Mouse (Mus musculus): ENCODE results near the gene Hnrnph1. TPM values are rescaled to one million over a fixed set of nuclear protein-coding genes. Genes with fewer than 3 reads are reported as not detected.

The Hnrnph1 gene
- polyA plus RNA-seq, 1 experiment = 11.5 TPM

DNA sequence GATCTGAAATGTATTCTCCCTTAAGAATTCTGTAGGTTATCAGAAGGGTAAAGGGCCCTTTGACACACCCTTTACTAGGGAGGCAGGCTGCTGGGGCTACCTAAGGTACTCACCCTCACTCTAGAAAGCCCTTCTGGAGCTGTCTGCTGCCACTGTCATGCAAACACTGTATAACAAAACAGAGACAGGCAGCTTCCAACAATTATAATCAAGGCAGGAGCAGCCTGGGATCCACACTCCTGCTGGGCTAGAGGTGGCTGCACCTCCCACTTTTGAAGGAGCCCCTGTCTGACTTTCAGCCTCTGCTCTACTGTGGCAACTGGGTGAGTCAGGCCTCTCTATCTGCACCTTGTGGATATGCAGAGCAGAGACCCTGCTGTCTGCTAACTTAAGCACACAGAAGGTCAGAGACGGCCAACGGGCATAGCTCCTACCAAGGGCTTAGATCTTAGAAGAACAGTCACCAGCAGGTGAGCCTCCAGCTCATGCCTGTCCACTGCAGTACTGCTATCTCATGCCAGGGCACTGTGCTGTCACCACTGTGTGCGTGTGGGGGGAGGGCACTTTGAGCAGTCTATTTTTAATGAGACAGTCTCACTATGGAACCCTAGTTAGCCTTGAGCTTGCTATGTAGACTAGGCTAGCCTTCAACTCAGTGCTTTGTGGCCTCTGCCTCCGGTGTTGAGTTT is 14.6 kb downstream of the Hnrnph1 start:
- WGBS = 86% methylated on average over 4 of the region's 4 CpGs
- no peaks in the 10 kb centered on the region for H3K27me3 ChIP-seq (ENCODE audit: control insufficient read depth, insufficient read depth, low read length)
- no peak for TF ChIP-seq POLR2A (IDR thresholded peaks at IDR 0.05; ENCODE audit: low read depth, low read length)
- no peak for TF ChIP-seq CTCF (IDR thresholded peaks at IDR 0.05; ENCODE audit: extremely low read depth, insufficient read length, insufficient replicate concordance, low read depth, low read length)
- H3K4me1 ChIP-seq (ENCODE audit: control insufficient read depth, insufficient read depth, insufficient read length, low read length) = no peaks in the 10 kb centered on the region
- H3K4me3 ChIP-seq (ENCODE audit: low read depth, low read length) = no peak overlapping the region
- H3K27ac ChIP-seq (ENCODE audit: insufficient read depth, low read depth, low read length) = no peak overlapping the region
- H3K36me3 ChIP-seq (ENCODE audit: control insufficient read depth, insufficient read depth, low read length) = peaks cover 58% of the 10 kb centered on the region

DNA sequence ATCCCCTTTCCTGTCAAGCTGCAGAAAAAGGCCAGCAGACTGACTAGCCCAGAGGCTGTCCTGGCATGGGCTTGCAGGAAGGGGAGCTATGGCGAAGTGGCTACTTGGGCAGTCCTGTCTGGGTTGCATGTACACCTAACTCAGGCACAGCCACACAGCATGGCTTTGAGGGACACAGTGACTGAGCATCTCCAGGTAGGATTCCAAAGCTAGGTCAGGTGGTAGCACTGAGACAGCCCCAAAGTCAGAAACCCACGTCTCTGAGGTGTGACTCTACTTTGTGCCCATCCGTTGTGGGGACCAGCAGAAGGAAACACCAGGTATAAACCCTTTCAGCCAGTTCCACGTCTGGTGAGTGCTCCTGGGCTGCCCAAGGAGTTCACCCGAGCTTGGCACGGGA is 16.5 kb downstream of the Hnrnph1 start:
- Histone ChIP-seq H3K4me3 (ENCODE audit: low read depth, low read length) (no peak overlapping the region), H3K36me3 (ENCODE audit: control insufficient read depth, insufficient read depth, low read length) (peaks cover 51% of the 10 kb centered on the region), H3K27me3 (ENCODE audit: control insufficient read depth, insufficient read depth, low read length) (no peaks in the 10 kb centered on the region), H3K27ac (ENCODE audit: insufficient read depth, low read depth, low read length) (no peak overlapping the region), H3K4me1 (ENCODE audit: control insufficient read depth, insufficient read depth, insufficient read length, low read length) (no peaks in the 10 kb centered on the region)
- no peak for TF ChIP-seq CTCF (IDR thresholded peaks at IDR 0.05; ENCODE audit: extremely low read depth, insufficient read length, insufficient replicate concordance, low read depth, low read length)
- WGBS = 93% methylated on average over 6 of the region's 6 CpGs

DNA sequence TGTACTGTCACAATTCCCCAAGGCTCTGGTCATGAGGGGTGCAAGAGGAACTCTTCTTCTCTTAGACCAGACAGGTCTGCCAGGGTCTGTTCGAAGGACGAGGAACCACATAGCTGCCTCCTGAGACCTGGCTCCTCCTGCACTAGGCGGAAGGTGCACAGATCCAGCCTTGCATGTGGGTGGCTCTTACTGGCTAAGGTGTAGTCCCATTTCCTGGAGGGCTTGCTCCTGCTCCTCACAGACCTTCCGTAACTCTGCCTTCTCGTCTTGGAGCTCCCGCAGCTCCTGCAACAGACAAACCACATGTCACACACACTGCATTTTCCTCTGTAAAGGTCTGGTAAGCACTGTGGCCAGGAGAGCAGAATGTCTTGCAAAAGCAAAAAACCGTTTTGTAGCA is 17.9 kb downstream of the Hnrnph1 start:
- Histone ChIP-seq H3K4me3 (ENCODE audit: low read depth, low read length) (no peak overlapping the region), H3K4me1 (ENCODE audit: control insufficient read depth, insufficient read depth, insufficient read length, low read length) (no peaks in the 10 kb centered on the region), H3K36me3 (ENCODE audit: control insufficient read depth, insufficient read depth, low read length) (peaks cover 59% of the 10 kb centered on the region), H3K27ac (ENCODE audit: insufficient read depth, low read depth, low read length) (no peak overlapping the region), H3K27me3 (ENCODE audit: control insufficient read depth, insufficient read depth, low read length) (no peaks in the 10 kb centered on the region)
- 94% methylated on average over 7 of the region's 7 CpGs for WGBS
- no peak for TF ChIP-seq POLR2A (IDR thresholded peaks at IDR 0.05; ENCODE audit: low read depth, low read length)
- no peak for TF ChIP-seq CTCF (IDR thresholded peaks at IDR 0.05; ENCODE audit: extremely low read depth, insufficient read length, insufficient replicate concordance, low read depth, low read length)

DNA sequence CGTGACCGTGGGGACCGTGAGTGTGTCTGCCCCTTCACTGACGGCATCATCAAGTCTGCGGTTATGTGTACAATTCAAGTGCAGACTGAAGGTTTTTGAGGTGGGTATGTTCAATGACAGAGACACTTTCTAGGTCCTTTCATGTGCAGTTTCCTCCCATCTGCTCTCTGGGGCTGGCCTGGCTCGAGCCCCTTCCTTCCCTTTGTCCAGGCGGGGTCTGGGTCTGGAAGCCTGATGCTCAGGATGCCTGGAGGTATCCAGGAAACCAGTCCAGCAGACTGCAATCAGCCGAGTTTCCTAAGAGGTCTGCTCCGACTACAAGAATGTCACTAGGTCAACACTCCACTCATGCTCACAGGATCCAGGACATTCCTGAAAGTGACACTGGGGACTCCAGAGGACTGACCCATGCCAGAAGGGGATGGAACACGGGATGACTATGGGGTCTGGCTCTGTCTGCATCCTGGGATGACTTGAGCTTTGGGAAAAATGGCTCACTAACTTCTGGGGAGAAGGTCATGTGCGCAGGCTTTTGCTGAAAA is 20.0 kb downstream of the Hnrnph1 start:
- no peaks in the 10 kb centered on the region for H3K4me1 ChIP-seq (ENCODE audit: control insufficient read depth, insufficient read depth, insufficient read length, low read length)
- TF ChIP-seq CTCF (IDR thresholded peaks at IDR 0.05; ENCODE audit: extremely low read depth, insufficient read length, insufficient replicate concordance, low read depth, low read length) (no peak), POLR2A (IDR thresholded peaks at IDR 0.05; ENCODE audit: low read depth, low read length) (no peak)
- H3K27me3 ChIP-seq (ENCODE audit: control insufficient read depth, insufficient read depth, low read length) = no peaks in the 10 kb centered on the region
- H3K4me3 ChIP-seq (ENCODE audit: low read depth, low read length) = no peak overlapping the region
- peaks cover 62% of the 10 kb centered on the region for H3K36me3 ChIP-seq (ENCODE audit: control insufficient read depth, insufficient read depth, low read length)
- no peak overlapping the region for H3K27ac ChIP-seq (ENCODE audit: insufficient read depth, low read depth, low read length)
- WGBS = 80% methylated on average over 11 of the region's 11 CpGs

DNA sequence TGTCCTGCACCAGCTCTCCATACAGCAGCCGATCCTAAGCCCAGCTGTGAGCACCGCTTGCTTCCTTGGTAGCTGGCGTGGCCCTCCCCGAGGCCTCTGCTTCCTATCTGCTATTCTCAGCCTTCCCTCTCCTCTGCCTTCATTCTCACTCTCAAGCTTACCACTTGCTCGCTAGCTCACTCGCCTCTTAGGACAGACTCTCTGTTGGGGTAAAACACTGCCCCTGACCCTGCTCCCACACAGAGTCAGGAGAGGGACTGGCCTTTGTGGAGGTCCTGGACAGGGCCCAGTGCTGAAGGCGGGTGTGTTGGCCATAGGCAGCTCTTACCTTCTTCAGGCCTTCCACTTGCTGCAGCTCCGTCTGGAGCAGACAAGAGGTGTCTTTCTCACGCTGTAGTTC is 20.5 kb downstream of the Hnrnph1 start:
- 88% methylated on average over 9 of the region's 9 CpGs for WGBS
- H3K4me1 ChIP-seq (ENCODE audit: control insufficient read depth, insufficient read depth, insufficient read length, low read length) = no peaks in the 10 kb centered on the region
- H3K27ac ChIP-seq (ENCODE audit: insufficient read depth, low read depth, low read length) = no peak overlapping the region
- H3K4me3 ChIP-seq (ENCODE audit: low read depth, low read length) = no peak overlapping the region
- H3K36me3 ChIP-seq (ENCODE audit: control insufficient read depth, insufficient read depth, low read length) = peaks cover 67% of the 10 kb centered on the region
- H3K27me3 ChIP-seq (ENCODE audit: control insufficient read depth, insufficient read depth, low read length) = no peaks in the 10 kb centered on the region
- TF ChIP-seq CTCF (IDR thresholded peaks at IDR 0.05; ENCODE audit: extremely low read depth, insufficient read length, insufficient replicate concordance, low read depth, low read length) (no peak), POLR2A (IDR thresholded peaks at IDR 0.05; ENCODE audit: low read depth, low read length) (no peak)

DNA sequence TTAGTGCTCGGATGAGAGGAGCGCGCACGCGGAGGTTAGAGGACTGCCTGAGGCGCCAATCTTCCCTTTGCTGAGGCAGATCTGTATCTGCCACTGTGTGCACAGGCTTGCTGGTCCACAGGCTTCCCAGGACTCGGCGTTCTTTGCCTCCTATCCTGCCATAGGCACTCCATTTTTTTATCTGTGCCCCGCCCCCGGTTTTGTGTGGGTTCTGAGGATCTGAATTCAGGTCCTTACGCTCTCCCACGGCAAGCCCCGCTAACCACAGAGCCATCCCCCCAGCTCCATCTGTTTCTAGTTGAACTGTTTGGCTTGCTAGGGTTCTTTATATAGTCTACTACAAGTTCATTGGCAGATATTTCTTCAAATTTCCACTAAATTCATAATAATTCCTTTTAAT is 22.0 kb downstream of the Hnrnph1 start:
- H3K36me3 ChIP-seq (ENCODE audit: control insufficient read depth, insufficient read depth, low read length) = peaks cover 72% of the 10 kb centered on the region

DNA sequence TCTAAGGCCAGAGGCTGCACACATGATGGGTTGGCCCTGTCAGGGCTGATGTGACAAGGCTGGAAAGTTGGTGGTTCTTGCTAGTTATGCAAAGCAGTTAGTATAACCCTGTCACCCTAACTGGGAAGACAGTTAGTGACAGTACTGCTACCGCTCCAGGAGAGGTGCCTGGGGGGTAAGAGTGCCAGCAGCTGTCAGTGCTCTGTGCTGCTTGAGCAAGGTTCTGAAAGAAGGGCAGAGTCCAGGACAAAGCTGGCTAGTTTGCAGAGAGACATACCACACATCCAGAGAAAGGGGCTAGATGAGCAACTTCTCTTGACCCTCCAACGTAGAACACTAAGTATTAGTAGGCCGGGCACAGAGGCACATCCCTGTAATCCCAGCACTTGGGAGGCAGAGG is 25.7 kb downstream of the Hnrnph1 start:
- TF ChIP-seq POLR2A (IDR thresholded peaks at IDR 0.05; ENCODE audit: low read depth, low read length) (no peak), CTCF (IDR thresholded peaks at IDR 0.05; ENCODE audit: extremely low read depth, insufficient read length, insufficient replicate concordance, low read depth, low read length) (no peak)
- H3K4me1 ChIP-seq (ENCODE audit: control insufficient read depth, insufficient read depth, insufficient read length, low read length) = no peaks in the 10 kb centered on the region
- no peak overlapping the region for H3K27ac ChIP-seq (ENCODE audit: insufficient read depth, low read depth, low read length)
- peaks cover 56% of the 10 kb centered on the region for H3K36me3 ChIP-seq (ENCODE audit: control insufficient read depth, insufficient read depth, low read length)
- no peak overlapping the region for H3K4me3 ChIP-seq (ENCODE audit: low read depth, low read length)
- WGBS = 97% methylated on average over 3 of the region's 3 CpGs
- H3K27me3 ChIP-seq (ENCODE audit: control insufficient read depth, insufficient read depth, low read length) = no peaks in the 10 kb centered on the region

More for the DNA sequence above, 22.0 kb downstream of the Hnrnph1 start:
- H3K27ac ChIP-seq (ENCODE audit: insufficient read depth, low read depth, low read length) = no peak overlapping the region
- H3K4me1 ChIP-seq (ENCODE audit: control insufficient read depth, insufficient read depth, insufficient read length, low read length) = no peaks in the 10 kb centered on the region
- H3K27me3 ChIP-seq (ENCODE audit: control insufficient read depth, insufficient read depth, low read length) = no peaks in the 10 kb centered on the region
- TF ChIP-seq CTCF (IDR thresholded peaks at IDR 0.05; ENCODE audit: extremely low read depth, insufficient read length, insufficient replicate concordance, low read depth, low read length) (no peak), POLR2A (IDR thresholded peaks at IDR 0.05; ENCODE audit: low read depth, low read length) (no peak)
- WGBS = 88% methylated on average over 13 of the region's 13 CpGs
- no peak overlapping the region for H3K4me3 ChIP-seq (ENCODE audit: low read depth, low read length)

All from small intestine, adult 2 months (tissue).